Mouse (Mus musculus) olfactory bulb, adult 2 months (tissue): ENCODE measurements around the gene Fads2. TPM values are rescaled to one million over a fixed set of nuclear protein-coding genes. Genes with fewer than 3 reads are reported as not detected.

Source experiments
- H3K27ac ChIP-seq: fragments of 200-500 bp; 2 replicates; pipeline ENCODE4 v1.5.1; 2012; ENCODE audit warnings: low read depth, low read length; ENCODE audit not compliant: insufficient read depth
- H3K4me1 ChIP-seq: fragments of 200-500 bp; 2 replicates; pipeline ENCODE4 v1.6.1; 2012; ENCODE audit warnings: low read length; ENCODE audit not compliant: control insufficient read depth, insufficient read depth
- H3K4me3 ChIP-seq: fragments of 200-500 bp; 2 replicates; pipeline ENCODE4 v1.5.1; 2012; ENCODE audit warnings: mild to moderate bottlenecking, low read depth, low read length, moderate library complexity; ENCODE audit not compliant: insufficient read depth
- CTCF ChIP-seq: fragments of 200-500 bp; IDR thresholded peaks from 2 replicates; pipeline ENCODE4 v1.5.1; 2012; ENCODE audit warnings: low read depth, mild to moderate bottlenecking, low read length, moderate library complexity; ENCODE audit not compliant: insufficient read depth
- POLR2A ChIP-seq: fragments of 200-500 bp; IDR thresholded peaks from 2 replicates; pipeline ENCODE4 v1.6.1; 2012; ENCODE audit warnings: mild to moderate bottlenecking, low read depth, low read length, moderate library complexity; ENCODE audit not compliant: insufficient read depth
- WGBS: fragments of 180-500 bp; shearing (Covaris S2); methylation state at CpG from one replicate; pipeline ENCODE4 v1.1.7; 2018; 5-methylcytosine and 5-hydroxymethylcytosine counted together
- polyA plus RNA-seq: library from polyadenylated mRNA; stranded (reverse); fragments of >200 nt; gene quantifications from 2 replicates; pipeline ENCODE4 v1.2.4, GENCODE M21; 2012; ENCODE audit warnings: low replicate concordance; ENCODE audit not compliant: missing spikeins, insufficient read depth, insufficient read length

Fads2 gene
- polyA plus RNA-seq, 1 experiment = 106 TPM

DNA sequence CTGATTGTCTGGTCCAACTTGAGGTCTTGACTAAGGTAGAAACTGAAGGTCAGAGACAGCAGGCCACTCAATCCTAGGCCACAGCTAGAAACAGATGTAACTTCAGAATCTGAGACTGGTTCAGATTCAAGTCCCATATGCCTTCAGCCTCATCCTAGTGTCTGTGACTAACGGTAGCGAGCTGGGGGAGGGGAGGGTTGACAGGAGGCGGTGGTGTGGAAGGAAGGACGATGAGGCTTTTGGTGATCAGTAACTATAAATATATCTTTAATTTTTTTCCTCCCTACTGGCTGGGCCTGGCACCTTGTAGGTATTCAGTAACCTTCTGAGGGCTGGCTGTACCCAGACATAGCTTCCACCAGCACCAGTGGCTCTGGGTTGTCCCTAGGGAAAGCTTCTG is 86.1 kb downstream of the Fads2 start:
- 84% methylated on average over 4 of the region's 4 CpGs for WGBS
- Histone ChIP-seq H3K4me3 (no peak overlapping the region), H3K27ac (no peak overlapping the region), H3K4me1 (peaks cover 9% of the 10 kb centered on the region)
- TF ChIP-seq POLR2A (no peak), CTCF (no peak)

DNA sequence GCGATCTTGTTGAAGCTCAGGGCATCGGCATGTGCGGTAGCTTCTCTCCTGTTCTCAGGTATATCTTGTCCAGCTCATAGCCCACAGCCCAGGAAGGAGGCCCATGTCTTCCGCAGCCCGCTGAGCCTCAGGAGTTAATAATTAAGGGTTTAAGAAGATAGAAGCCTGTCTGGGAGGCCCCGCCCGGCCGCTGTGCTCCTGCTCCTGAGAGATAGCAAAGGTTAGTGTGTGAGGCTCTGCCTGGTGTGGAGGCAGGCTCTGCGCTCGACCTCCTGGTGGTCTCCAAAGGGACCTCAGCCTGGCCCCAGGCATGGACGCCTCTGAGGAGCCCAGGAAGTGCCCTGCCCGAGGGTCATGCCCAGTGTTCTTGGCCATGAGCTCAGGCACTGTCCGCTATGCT is 86.7 kb downstream of the Fads2 start:
- Histone ChIP-seq H3K4me1 (peaks cover 9% of the 10 kb centered on the region), H3K27ac (no peak overlapping the region), H3K4me3 (no peak overlapping the region)
- 87% methylated on average over 13 of the region's 13 CpGs for WGBS
- no peak for TF ChIP-seq CTCF
- TF ChIP-seq POLR2A = no peak

GRCm38 (mm10) chr19:10013913-10014312 is 87.6 kb downstream of the Fads2 start:
- peaks cover 9% of the 10 kb centered on the region for H3K4me1 ChIP-seq
- WGBS = 69% methylated on average over 5 of the region's 5 CpGs
- TF ChIP-seq CTCF (no peak), POLR2A (no peak)
- H3K27ac ChIP-seq = no peak overlapping the region
- H3K4me3 ChIP-seq = no peak overlapping the region

- WGBS = 79% methylated on average over 3 of the region's 3 CpGs
- Histone ChIP-seq H3K27ac (no peak overlapping the region), H3K4me1 (peaks cover 8% of the 10 kb centered on the region), H3K4me3 (no peak overlapping the region)
- no peak for TF ChIP-seq CTCF
- no peak for TF ChIP-seq POLR2A
These were observed 88.2 kb downstream of the Fads2 start for GRCm38 (mm10) chr19:10013348-10013747.

- no peak overlapping the region for H3K27ac ChIP-seq
- TF ChIP-seq POLR2A (no peak), CTCF (no peak)
- peaks cover 3% of the 10 kb centered on the region for H3K4me1 ChIP-seq
- WGBS = 69% methylated on average over 6 of the region's 6 CpGs
- H3K4me3 ChIP-seq = no peak overlapping the region
These were observed 88.7 kb downstream of the Fads2 start for GRCm38 (mm10) chr19:10012827-10013278.

Other genes starting within 250 kb of the Fads2 start
- not detected in 2 replicates for gene Incenp, start 202.2 kb downstream of the Fads2 start, polyA plus RNA-seq
- gene Fth1, start 121.1 kb downstream of the Fads2 start, polyA plus RNA-seq = 1,416 TPM in 1 of 2 replicates, not detected in the other
- gene Best1, start 100.1 kb downstream of the Fads2 start, polyA plus RNA-seq = not detected in 2 replicates
- not detected in 2 replicates for gene Rab3il1, start 100.1 kb downstream of the Fads2 start, polyA plus RNA-seq
- gene Fads3, start 60.2 kb downstream of the Fads2 start, polyA plus RNA-seq = not detected in 2 replicates
- gene Fads1, start 81.1 kb upstream of the Fads2 start, polyA plus RNA-seq = not detected in 2 replicates
- not detected in 2 replicates for gene Tmem258, start 102.3 kb upstream of the Fads2 start, polyA plus RNA-seq
- gene Fen1, start 102.4 kb upstream of the Fads2 start, polyA plus RNA-seq = not detected in 2 replicates
- not detected in 2 replicates for gene Myrf, start 139.0 kb upstream of the Fads2 start, polyA plus RNA-seq
- not detected in 2 replicates for gene Dagla, start 203.1 kb upstream of the Fads2 start, polyA plus RNA-seq